Mouse (Mus musculus) ZHBTc4 (cell line): ENCODE results near the gene Rsph9.

Source experiments
- DNase-seq: peaks from one replicate; pipeline ENCODE4 v3.0.0-alpha.2; 2011; ENCODE audit warnings: low read depth, low spot score

Rsph9 gene

DNA sequence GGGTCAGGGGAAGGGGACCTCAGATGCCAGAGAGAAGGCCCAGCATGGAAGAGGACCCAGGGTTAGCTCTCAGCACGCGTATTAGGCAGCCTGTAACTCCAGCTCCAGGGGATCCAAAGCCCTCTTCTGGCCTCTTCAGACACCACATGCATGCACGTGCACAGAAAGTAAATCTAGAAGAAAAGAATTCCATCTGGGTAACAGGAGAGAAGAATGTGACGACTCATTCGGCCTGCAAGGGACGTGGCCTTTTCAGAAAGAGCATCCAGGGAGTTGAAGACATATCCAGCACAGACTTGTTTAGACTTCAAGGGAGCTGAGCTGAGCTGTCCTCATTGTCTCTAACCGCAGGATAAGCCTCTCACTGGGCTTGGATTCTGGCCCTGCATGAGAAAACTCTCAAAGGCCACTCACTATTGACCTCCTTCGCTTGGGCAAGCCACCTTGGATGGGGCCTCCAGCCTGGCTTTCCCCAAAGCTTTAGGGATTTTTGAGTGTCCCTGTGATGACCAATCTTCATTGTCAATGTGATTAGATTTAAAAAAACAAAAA is 41.3 kb downstream of the Rsph9 start:
- DNase-seq, result peak; percentile 52

DNA sequence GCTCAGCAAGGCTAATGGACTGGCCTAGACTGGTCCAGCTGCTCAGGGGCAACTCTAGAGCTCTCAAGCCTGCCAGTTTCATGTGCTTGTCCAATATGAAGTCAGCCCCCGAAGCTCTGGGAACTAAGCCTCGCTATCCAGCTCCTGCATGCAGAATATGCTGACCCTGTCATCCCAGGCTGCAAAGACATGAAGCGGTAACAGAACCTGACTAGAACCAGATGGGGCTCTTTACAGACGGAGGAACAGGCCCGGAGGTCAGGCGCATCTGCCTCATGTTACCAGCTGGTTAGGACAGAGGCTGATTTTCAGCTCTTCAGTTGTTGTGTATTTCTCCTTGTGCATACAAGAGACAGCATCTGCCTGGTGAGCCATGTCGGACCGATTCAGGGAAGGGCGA is 42.1 kb downstream of the Rsph9 start:
- no peak for DNase-seq

DNA sequence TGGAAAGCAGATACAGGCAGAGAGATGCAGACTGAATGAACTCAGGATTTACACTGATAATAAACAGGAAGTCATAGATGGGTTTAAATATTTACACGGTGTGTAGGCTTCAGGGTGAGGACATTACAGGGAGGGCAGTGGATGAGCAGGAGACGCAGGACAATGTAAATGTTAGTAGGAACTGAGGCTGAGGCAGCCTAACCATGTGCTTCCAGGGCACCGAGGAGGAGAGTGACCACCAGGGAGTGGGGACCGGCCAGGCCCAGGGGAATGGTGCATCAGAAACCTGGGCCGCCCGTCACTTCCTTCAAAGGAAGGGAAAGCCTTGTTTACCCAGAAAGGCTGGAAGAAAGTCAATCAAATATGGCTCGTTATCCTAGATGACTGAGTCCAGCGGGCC is 45.5 kb downstream of the Rsph9 start:
- no peak for DNase-seq

DNA sequence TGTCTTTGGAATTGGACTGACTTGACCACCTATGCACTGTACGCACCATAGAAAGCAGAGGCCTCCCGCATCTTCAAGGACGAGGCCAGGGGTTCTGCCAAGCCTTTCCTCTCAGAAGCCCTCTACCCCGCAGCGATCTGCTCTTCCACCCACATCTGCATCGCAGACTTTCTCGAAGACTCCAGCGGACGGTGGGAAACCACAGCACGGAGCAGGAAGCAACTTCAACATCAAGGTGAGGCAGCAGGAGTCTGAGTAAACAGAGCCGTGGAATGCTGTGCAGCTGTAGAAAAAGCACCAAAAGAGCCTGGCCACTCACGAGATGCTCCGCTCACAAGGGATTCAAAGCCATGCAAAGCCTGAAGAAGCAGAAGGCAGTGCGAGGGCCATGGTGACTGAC is 52.1 kb downstream of the Rsph9 start:
- no peak for DNase-seq

DNA sequence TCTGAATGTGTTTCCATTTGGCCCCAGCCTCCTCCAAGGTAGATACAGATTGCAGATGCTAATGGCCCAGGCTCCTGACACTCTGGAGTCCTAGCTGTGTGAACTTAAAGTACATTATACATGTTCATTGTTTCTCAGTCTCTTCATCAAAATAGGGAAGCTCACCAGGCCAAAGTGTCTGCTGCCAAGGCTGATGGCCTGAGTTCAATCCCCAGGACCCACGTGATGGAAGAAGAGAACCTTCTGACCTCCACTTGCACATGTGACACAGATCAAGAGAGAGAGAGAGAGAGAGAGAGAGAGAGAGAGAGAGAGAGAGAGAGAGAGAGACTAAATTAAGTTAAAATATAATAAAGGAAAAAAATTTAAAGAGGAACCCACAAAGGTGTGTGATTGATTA is 52.7 kb downstream of the Rsph9 start:
- DNase-seq, result no peak

DNA sequence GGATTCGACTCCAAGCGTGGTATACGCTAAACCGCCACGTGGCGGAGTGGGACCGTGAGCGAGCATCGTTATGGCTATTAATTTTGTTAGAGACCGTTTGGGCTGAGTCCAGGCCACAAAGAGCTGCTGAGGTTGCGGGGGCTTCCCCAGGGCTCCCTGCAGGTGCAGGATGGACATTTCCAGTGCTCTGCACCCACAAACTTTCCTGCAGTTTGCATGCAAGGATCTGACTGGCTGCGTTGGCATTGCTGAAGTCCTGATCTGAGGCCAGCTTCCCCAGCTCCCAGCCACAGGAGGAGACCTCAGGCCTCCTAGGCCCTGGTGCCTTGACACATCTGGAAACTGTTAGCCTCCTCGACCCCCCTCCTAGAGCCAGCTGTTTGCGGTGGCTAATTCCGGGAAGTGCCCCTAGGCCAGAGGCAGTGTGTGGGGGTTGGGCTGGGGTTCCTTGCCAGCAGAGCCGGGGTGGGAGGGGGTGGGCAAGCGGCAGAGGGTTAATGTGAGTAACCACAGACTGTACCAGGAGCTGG is 57.6 kb downstream of the Rsph9 start:
- peak; percentile 33 for DNase-seq

DNA sequence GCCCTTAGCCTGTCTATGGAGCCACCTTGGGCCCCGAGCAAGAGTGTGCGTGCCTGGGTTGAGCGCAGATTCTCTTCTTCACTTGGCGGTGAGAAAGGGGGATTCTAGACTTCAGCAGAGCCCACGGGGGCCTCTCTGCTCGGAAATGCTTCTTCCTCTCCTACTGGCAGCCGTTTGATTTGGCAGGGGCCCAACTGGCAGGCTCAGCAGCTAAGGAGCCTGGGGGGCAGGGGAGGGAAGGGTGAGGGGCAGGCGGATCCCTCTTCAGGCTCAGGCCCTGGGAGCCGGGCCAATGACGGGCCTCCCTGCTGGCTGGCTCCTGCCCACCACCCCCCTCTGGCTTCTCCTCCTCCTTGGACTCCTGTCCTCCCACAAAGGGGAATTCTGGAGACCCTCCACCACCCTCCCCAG is 59.9 kb downstream of the Rsph9 start:
- peak; percentile 50 for DNase-seq

DNA sequence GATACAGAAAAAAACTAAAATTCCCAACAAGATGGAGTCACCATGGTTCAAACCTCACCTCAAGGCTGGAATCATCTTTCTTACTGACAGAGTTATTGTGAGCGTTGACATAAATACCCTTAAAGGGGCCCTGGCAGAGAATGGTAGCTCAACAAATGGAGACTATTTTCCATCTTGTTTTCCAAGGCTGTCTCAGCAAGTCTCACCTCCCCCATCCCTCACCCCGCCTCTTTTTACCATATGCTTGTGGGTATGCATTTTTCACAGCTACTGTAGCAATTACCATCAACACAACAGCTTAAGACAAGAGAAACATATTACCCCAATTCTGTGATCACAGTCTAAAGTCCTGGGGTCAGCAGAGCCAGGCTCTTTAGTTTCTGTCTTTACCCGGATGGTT is 60.6 kb downstream of the Rsph9 start:
- no peak for DNase-seq

DNA sequence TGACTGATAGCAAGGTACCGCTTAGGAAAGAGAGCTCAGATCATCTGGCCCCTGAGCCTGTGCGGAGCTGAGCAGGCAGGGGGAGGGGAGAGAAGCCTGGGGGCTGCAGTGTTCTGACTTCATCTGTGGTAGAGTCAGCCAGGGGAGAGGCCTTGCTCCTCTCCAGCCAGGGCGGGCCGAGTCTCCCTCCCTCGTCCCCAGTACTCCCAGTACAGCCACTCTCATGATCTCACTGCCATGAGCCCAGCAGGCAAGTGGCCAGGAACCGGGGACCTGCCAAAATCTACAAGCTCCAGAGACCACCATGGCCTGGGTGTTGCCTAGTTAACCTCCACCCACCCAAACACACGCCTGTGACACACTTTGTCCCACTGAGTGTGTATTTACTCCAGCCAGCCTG is 62.4 kb downstream of the Rsph9 start:
- DNase-seq, result no peak

DNA sequence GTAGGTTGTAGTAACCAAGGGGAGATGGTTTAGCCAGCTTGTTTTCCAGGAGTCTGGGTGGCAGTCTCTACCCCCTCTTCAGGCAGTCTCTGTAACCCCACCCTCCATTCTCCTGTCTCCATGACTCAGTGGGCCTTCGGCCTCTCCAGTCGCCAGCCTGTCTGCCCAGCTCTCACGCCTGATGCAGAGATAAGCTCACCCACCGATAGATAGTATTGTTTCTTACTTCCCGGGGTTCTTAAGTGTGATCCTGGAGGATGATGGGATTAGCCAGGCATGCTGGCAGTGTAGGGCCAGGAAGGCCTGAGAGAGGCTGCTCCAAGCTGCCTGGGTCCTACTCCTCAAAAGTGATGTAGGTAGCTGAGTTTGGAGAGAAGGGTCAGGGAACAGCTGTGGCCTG is 63.0 kb downstream of the Rsph9 start:
- DNase-seq, result no peak

DNA sequence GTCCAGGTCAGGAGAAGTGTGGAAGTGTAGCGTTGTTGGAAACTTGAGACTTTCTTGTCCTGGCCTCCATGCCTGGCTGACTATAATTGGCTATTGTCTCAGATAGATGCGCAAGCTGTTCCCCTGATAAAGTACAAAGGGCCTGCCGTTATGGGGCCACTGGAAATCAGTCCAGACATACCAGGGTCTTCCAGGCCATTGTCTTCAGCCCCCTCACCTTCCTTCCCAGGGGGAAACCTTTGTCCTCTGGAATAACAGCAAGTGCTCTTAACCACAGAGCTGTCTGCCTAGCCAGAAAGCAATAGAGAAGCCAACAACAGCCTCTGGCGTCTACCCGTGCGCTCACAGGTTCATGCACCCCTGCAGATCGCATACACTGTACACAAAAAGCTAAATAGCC is 63.6 kb downstream of the Rsph9 start:
- DNase-seq, result peak; percentile 46

DNA sequence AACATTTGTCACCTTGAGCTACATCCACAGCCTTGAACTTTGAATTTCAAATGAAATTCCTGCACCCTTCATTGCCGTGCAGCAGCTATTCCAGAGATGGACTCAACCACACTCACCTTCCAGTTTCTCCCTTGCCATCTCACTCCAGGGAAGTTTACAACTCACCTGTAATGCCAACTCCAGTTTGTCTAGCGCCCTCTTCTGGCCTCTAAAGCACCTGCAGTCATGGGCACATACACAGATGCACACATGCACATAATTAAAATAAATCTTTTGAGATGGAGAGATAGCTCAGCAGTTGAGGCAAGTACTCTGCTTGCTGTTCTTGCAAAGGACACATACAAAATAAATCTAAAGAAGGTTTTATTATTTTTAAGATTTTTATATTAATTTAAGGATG is 65.0 kb downstream of the Rsph9 start:
- DNase-seq, result peak; percentile 31

DNA sequence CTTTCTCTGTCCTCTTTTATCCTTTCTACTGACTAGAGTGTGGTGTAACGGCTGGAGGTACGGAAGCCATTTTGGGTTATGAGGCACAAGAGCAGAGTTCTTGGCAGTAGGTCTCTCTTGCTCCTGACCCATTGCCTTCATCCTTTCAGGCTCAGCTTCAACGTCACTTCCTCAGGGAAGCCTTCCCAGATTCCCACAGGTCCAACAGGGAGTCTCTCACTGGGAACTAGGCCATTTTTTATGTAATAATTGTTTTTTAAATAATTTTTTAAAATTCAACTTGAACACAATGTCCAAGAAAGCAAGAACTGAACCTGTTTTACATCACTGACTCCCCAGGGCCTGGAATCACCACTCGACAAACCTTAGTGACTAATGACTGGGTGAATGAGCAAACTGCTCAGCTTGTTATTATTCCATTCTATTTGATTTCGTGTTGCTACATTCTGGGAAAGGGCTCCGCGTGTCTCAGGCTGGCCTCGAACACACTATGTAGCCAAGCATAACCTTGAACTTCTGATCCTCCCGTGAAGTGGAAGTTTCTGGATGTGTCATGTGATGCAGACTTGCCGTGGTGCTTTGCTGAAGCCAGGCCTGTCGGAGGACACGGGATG is 66.0 kb downstream of the Rsph9 start:
- no peak for DNase-seq

DNA sequence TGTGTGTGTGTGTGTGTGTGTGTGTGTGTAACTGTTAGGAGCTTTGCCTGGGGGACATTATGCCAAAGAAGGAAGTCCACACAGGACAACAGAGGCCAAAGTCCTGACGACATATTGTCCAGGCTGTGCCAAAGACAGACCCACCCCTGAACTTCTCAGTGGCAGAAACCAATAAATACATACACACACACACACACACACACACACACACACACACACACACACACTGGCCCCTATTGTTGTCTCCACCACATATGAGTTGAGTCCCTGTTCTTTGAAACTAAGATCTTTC is 67.8 kb downstream of the Rsph9 start:
- DNase-seq, result no peak

DNA sequence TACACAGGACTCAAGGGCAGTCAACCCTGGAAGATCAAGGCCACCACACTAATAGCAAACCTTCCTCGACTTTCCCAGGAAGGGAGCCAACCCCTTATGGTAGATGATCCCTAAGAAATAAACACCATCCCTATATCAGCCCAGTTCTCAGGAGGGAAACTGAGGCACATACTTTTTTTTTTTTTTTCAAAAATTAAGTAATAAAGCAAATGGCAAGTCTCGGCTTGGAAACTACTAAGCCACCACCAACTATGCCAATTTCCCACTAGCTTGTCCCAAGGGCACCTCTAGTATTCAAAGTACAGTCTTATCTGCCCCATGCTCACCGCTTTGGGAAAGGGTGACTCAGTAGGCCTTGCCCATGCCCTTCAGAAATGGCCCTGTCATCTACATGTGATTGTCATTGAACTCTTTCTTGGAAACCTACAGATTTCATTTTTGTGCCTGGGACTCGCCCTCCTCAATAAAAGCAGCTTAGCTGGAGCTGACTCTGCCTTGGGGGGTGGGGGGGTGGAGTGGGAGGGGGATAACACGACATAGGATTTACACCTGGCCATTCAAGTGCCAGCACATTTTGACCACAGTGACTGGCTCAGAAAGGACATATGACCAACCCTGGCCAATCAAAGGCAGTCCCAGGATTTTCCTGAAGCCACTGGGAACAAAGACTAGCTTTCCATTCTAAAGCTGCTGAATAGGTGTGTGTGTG is 68.3 kb downstream of the Rsph9 start:
- DNase-seq, result peak; percentile 29

DNA sequence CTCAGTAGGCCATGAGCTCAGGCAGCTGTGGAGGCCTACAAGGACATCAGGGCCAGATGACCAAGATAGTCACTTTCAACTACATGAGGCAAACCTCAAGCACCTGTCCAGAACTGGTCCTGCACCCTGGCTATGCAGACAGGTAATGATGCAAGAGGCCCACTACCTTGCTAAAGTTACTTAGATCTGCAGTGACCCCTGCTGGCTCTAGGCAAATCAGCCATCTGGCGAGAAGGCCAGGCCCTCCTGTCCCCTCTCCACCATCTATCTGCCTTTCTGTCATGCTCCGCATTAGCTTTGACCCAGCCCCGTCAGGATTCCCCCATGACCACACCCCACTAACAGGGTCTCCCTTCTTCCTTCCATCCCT is 68.9 kb downstream of the Rsph9 start:
- peak; percentile 64 for DNase-seq

DNA sequence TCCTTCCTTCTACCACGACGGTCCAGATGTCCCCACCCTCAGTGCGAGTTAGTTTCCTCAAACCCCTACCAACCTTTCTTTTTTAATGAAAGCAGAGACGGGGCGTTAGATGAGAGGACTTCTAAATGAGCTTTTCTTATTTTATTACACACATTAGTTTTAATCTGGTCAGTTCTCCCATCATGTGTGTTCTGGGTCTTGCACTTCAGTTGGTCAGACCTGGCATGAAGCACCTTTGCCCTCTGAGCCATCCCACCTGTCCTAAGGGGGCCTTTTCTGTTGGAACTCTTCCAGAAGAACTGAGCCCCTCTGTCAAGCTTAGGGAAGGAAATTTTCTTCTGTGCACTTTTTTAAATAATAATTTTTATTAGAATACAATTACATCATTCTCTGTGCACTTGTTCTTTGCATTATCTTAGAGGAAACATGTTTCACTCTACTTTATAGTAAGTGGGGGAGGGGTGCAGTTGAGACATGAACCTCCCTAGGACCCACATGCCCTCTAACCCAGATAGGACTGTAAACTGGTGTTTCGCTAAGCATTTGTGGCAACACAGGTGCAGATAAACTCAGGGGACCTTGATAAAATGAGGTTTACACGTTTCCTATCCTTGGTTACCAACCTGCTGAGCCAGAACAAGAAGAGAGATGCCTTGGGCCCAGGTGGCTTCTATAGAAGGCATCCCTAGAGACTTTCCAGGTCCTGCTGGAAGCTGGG is 69.5 kb downstream of the Rsph9 start:
- DNase-seq, result no peak

DNA sequence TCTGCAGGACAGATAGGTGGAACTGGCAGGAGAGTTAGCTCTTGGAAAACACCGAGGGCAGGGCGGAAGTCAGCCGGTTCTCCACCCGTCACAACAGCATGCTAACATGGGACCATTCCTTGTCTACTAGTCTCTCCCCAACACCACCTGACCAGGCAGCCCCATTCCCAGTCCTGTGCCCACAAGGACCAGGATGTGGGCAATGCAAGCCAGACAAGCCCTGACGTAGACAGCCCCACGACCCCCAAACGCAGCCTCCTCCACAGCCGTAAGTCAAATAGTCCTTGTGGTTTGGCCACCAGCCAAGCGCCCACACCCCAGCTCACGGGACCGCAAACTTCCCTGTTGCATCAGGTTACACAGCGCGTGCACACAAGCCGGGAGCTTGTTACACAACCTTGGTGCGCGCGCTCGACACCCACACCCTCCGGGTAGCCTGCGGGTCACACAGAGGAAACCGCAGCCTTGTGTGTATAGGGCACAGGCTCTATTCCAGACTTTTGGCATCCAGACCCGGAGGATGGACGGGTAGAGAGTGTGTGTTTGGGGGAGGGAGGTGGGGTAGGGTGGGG is 70.2 kb downstream of the Rsph9 start:
- peak; percentile 95 for DNase-seq
